Mouse (Mus musculus): ENCODE measurements around the gene Pnck. TPM values are rescaled to one million over a fixed set of nuclear protein-coding genes. Genes with fewer than 3 reads are reported as not detected.

Gene Pnck
- polyA plus RNA-seq, 1 experiment, result 3.2 TPM

GRCm38 (mm10) chrX:73676668-73677067 lies 16.8 kb upstream of the Pnck start:
- no peak for DNase-seq (ENCODE audit: low read depth in 1 of 2, low spot score in 2 of 2)
- H3K4me3 ChIP-seq (ENCODE audit: extremely low read depth, insufficient read depth, insufficient read length), result no peak overlapping the region
- peaks cover 4% of the 10 kb centered on the region; the same call in 1 of the 2 replicates for H3K4me1 ChIP-seq (ENCODE audit: control insufficient read depth, insufficient read depth, insufficient read length)
- 89% methylated on average over 4 of the region's 4 CpGs for WGBS
- TF ChIP-seq CTCF (IDR thresholded peaks at IDR 0.05; ENCODE audit: extremely low read depth, insufficient read depth, insufficient read length, insufficient replicate concordance), result no peak
- TF ChIP-seq POLR2A (IDR thresholded peaks at IDR 0.05; ENCODE audit: low read depth, low read length), result no peak
- H3K27me3 ChIP-seq (ENCODE audit: control insufficient read depth, insufficient read depth, low read length), result peaks cover 4% of the 10 kb centered on the region; the same call in 1 of the 2 replicates
- no peak overlapping the region for H3K27ac ChIP-seq (ENCODE audit: insufficient read depth, low read length)
- no peaks in the 10 kb centered on the region for H3K36me3 ChIP-seq (ENCODE audit: control insufficient read depth, insufficient read depth, low read length)

GRCm38 (mm10) chrX:73675231-73675630 lies 15.3 kb upstream of the Pnck start:
- H3K4me3 ChIP-seq (ENCODE audit: extremely low read depth, insufficient read depth, insufficient read length), result no peak overlapping the region
- H3K27ac ChIP-seq (ENCODE audit: insufficient read depth, low read length), result no peak overlapping the region

GRCm38 (mm10) chrX:73673968-73674661 lies 14.2 kb upstream of the Pnck start:
- Histone ChIP-seq H3K36me3 (ENCODE audit: control insufficient read depth, insufficient read depth, low read length) (no peaks in the 10 kb centered on the region), H3K27ac (ENCODE audit: insufficient read depth, low read length) (no peak overlapping the region), H3K4me3 (ENCODE audit: extremely low read depth, insufficient read depth, insufficient read length) (peak overlapping the region; percentile 27; the same call in 1 of the 2 replicates), H3K27me3 (ENCODE audit: control insufficient read depth, insufficient read depth, low read length) (peaks cover 4% of the 10 kb centered on the region; the same call in 1 of the 2 replicates), H3K4me1 (ENCODE audit: control insufficient read depth, insufficient read depth, insufficient read length) (peaks cover 4% of the 10 kb centered on the region; the same call in 1 of the 2 replicates)
- 64% methylated on average over 20 of the region's 20 CpGs for WGBS
- TF ChIP-seq POLR2A (IDR thresholded peaks at IDR 0.05; ENCODE audit: low read depth, low read length) (no peak), CTCF (IDR thresholded peaks at IDR 0.05; ENCODE audit: extremely low read depth, insufficient read depth, insufficient read length, insufficient replicate concordance) (no peak)
- DNase-seq (ENCODE audit: low read depth in 1 of 2, low spot score in 2 of 2), result no peak

More at GRCm38 (mm10) chrX:73675231-73675630, 15.3 kb upstream of the Pnck start:
- Histone ChIP-seq H3K4me1 (ENCODE audit: control insufficient read depth, insufficient read depth, insufficient read length) (peaks cover 4% of the 10 kb centered on the region; the same call in 1 of the 2 replicates), H3K27me3 (ENCODE audit: control insufficient read depth, insufficient read depth, low read length) (peaks cover 4% of the 10 kb centered on the region; the same call in 1 of the 2 replicates), H3K36me3 (ENCODE audit: control insufficient read depth, insufficient read depth, low read length) (no peaks in the 10 kb centered on the region)
- 71% methylated on average over 2 of the region's 2 CpGs for WGBS
- TF ChIP-seq POLR2A (IDR thresholded peaks at IDR 0.05; ENCODE audit: low read depth, low read length), result no peak
- TF ChIP-seq CTCF (IDR thresholded peaks at IDR 0.05; ENCODE audit: extremely low read depth, insufficient read depth, insufficient read length, insufficient replicate concordance), result no peak
- DNase-seq (ENCODE audit: low read depth in 1 of 2, low spot score in 2 of 2), result no peak

GRCm38 (mm10) chrX:73673619-73673967 lies 13.7 kb upstream of the Pnck start:
- peak overlapping the region; percentile 27; the same call in 1 of the 2 replicates for H3K4me3 ChIP-seq (ENCODE audit: extremely low read depth, insufficient read depth, insufficient read length)
- H3K27ac ChIP-seq (ENCODE audit: insufficient read depth, low read length), result no peak overlapping the region
- no peak for DNase-seq (ENCODE audit: low read depth in 1 of 2, low spot score in 2 of 2)
- H3K4me1 ChIP-seq (ENCODE audit: control insufficient read depth, insufficient read depth, insufficient read length), result peaks cover 4% of the 10 kb centered on the region; the same call in 1 of the 2 replicates
- TF ChIP-seq CTCF (IDR thresholded peaks at IDR 0.05; ENCODE audit: extremely low read depth, insufficient read depth, insufficient read length, insufficient replicate concordance) (no peak), POLR2A (IDR thresholded peaks at IDR 0.05; ENCODE audit: low read depth, low read length) (no peak)
- no peaks in the 10 kb centered on the region for H3K36me3 ChIP-seq (ENCODE audit: control insufficient read depth, insufficient read depth, low read length)
- H3K27me3 ChIP-seq (ENCODE audit: control insufficient read depth, insufficient read depth, low read length), result peaks cover 4% of the 10 kb centered on the region; the same call in 1 of the 2 replicates
- WGBS, result 28% methylated on average over 42 of the region's 42 CpGs

- WGBS, result 35% methylated on average over 63 of the region's 72 CpGs
- Histone ChIP-seq H3K27ac (ENCODE audit: insufficient read depth, low read length) (no peak within 1 kb of the TSS), H3K36me3 (ENCODE audit: control insufficient read depth, insufficient read depth, low read length) (no peaks in the 10 kb centered on the region), H3K4me1 (ENCODE audit: control insufficient read depth, insufficient read depth, insufficient read length) (peaks cover 4% of the 10 kb centered on the region; the same call in 1 of the 2 replicates), H3K27me3 (ENCODE audit: control insufficient read depth, insufficient read depth, low read length) (peaks cover 4% of the 10 kb centered on the region; the same call in 1 of the 2 replicates), H3K4me3 (ENCODE audit: extremely low read depth, insufficient read depth, insufficient read length) (peak within 1 kb of the TSS; percentile 51)
- peak in 1 of 2 experiments; percentile 14 for DNase-seq (ENCODE audit: low read depth in 1 of 2, low spot score in 2 of 2)
- TF ChIP-seq POLR2A (IDR thresholded peaks at IDR 0.05; ENCODE audit: low read depth, low read length) (no peak), CTCF (IDR thresholded peaks at IDR 0.05; ENCODE audit: extremely low read depth, insufficient read depth, insufficient read length, insufficient replicate concordance) (no peak)
Measured at GRCm38 (mm10) chrX:73672879-73673618, 13.1 kb upstream of the Pnck start, which contains the start of gene Slc6a8. TSS of gene Slc6a8 (plus strand) at chrX:73673150.

GRCm38 (mm10) chrX:73672031-73672431 lies 12.1 kb upstream of the Pnck start:
- Histone ChIP-seq H3K4me3 (ENCODE audit: extremely low read depth, insufficient read depth, insufficient read length) (peak overlapping the region; percentile 3; the same call in 1 of the 2 replicates), H3K27me3 (ENCODE audit: control insufficient read depth, insufficient read depth, low read length) (peaks cover 4% of the 10 kb centered on the region; the same call in 1 of the 2 replicates), H3K4me1 (ENCODE audit: control insufficient read depth, insufficient read depth, insufficient read length) (peaks cover 4% of the 10 kb centered on the region; the same call in 1 of the 2 replicates), H3K27ac (ENCODE audit: insufficient read depth, low read length) (no peak overlapping the region), H3K36me3 (ENCODE audit: control insufficient read depth, insufficient read depth, low read length) (no peaks in the 10 kb centered on the region)
- WGBS, result 80% methylated on average over 4 of the region's 4 CpGs
- peak; percentile 33 to 56 for DNase-seq (ENCODE audit: low read depth in 1 of 2, low spot score in 2 of 2)
- TF ChIP-seq CTCF (IDR thresholded peaks at IDR 0.05; ENCODE audit: extremely low read depth, insufficient read depth, insufficient read length, insufficient replicate concordance) (no peak), POLR2A (IDR thresholded peaks at IDR 0.05; ENCODE audit: low read depth, low read length) (no peak)
